Mouse (Mus musculus) WW6 (cell line): Measurements from ENCODE around the gene Pdzd9.

Experiments used
- DNase-seq: peaks from one replicate; pipeline ENCODE4 v3.0.0-alpha.2; 2013; ENCODE audit warnings: low read depth, low spot score

Pdzd9 gene

GRCm38 (mm10) chr7:120635821-120636220 is 34.3 kb downstream of the Pdzd9 start:
- no peak for DNase-seq

- DNase-seq = no peak
Measured at GRCm38 (mm10) chr7:120635362-120635781, 34.8 kb downstream of the Pdzd9 start.

GRCm38 (mm10) chr7:120634711-120635361 is 35.3 kb downstream of the Pdzd9 start, which contains the start of gene Uqcrc2:
Gene Uqcrc2 (plus strand): TSS chr7:120635176.
- peak; percentile 78 for DNase-seq

GRCm38 (mm10) chr7:120634301-120634700 is 35.8 kb downstream of the Pdzd9 start:
- DNase-seq = no peak

GRCm38 (mm10) chr7:120632518-120632917 is 37.6 kb downstream of the Pdzd9 start:
- no peak for DNase-seq

- DNase-seq = no peak
Measured at GRCm38 (mm10) chr7:120620841-120621240, 49.3 kb downstream of the Pdzd9 start.

GRCm38 (mm10) chr7:120620075-120620771 is 49.9 kb downstream of the Pdzd9 start:
- DNase-seq = no peak
